Mouse (Mus musculus) small intestine, adult 2 months (tissue): ENCODE measurements around the gene Pdia5.

ENCODE experiments used
- CTCF ChIP-seq: fragments of 200-500 bp; IDR thresholded peaks from 2 replicates; pipeline ENCODE4 v1.5.1; 2012; ENCODE audit warnings: low read depth, mild to moderate bottlenecking, control low read depth, inconsistent platforms, low read length, moderate library complexity, mixed read lengths; ENCODE audit not compliant: insufficient replicate concordance, insufficient read length; ENCODE audit errors: extremely low read depth
- POLR2A ChIP-seq: fragments of 200-500 bp; IDR thresholded peaks from 2 replicates; pipeline ENCODE4 v1.6.1; 2012; ENCODE audit warnings: low read depth, mild to moderate bottlenecking, control low read depth, inconsistent platforms, low read length, moderate library complexity

DNA sequence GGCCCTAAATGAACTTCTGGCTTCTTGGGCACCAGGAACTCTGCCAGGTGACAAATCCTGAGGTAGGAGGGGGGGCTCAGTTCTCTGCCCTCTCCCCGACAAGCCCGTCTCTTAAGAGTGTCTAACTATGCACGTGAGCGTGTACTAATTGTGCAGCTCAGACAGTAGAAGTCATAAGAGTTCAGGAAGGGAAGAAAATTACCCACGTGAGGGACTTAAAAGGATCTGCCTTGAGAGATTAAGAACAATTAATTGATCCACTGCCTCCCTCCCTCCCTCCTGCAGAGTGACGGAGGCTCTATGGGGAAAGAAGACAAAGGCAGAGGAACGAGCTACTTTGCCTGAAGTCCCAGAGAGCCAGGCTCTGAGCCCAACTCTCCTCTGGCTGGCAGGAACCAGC lies 31.1 kb downstream of the Pdia5 start:
- no peak for TF ChIP-seq CTCF
- no peak for TF ChIP-seq POLR2A
